Mouse (Mus musculus) embryonic facial prominence, embryonic 10.5 days (tissue): ENCODE results near the gene Zbtb20. TPM values are rescaled to one million over a fixed set of nuclear protein-coding genes. Genes with fewer than 3 reads are reported as not detected.

Source experiments
- DNase-seq: peaks from one replicate; pipeline ENCODE4 v3.0.0-alpha.2; 2017; ENCODE audit warnings: low spot score
- H3K27ac ChIP-seq: fragments of 300-500 bp; sonication (generic); replicated peaks from 2 replicates; pipeline ENCODE4 v1.5.1; 2016; ENCODE audit warnings: mild to moderate bottlenecking
- H3K27me3 ChIP-seq: fragments of 300-500 bp; sonication (generic); replicated peaks from 2 replicates; pipeline ENCODE4 v1.6.1; 2016; ENCODE audit warnings: low read depth, mild to moderate bottlenecking; ENCODE audit not compliant: poor library complexity, severe bottlenecking
- H3K36me3 ChIP-seq: fragments of 300-500 bp; sonication (generic); replicated peaks from 2 replicates; pipeline ENCODE4 v1.6.1; 2016; ENCODE audit warnings: mild to moderate bottlenecking, moderate library complexity
- H3K4me1 ChIP-seq: fragments of 300-500 bp; sonication (generic); 2 replicates; pipeline ENCODE4 v1.6.1; 2016
- H3K4me3 ChIP-seq: fragments of 300-500 bp; sonication (generic); 2 replicates; pipeline ENCODE4 v1.5.1; 2016; ENCODE audit warnings: mild to moderate bottlenecking, moderate library complexity
- H3K9me3 ChIP-seq: fragments of 300-500 bp; sonication (generic); 2 replicates; pipeline ENCODE4 v1.6.1; 2016; ENCODE audit warnings: mild to moderate bottlenecking
- WGBS: fragments of 180-500 bp; shearing (Covaris S2); methylation state at CpG from one replicate; pipeline ENCODE4 v1.1.7; 2016; 5-methylcytosine and 5-hydroxymethylcytosine counted together
- polyA plus RNA-seq: library from polyadenylated mRNA; unstranded; fragments of >200 nt; fragmentation: Nextera tagmentation; extraction: Ambion mirVana; gene quantifications from 2 replicates; pipeline ENCODE4 v1.2.1, GENCODE M21; 2016

The Zbtb20 gene
- polyA plus RNA-seq, 1 experiment from 2014 or later, result 20.1 TPM

GRCm38 (mm10) chr16:43174815-43175214 is 299.1 kb downstream of the Zbtb20 start:
- no peak for DNase-seq
- Histone ChIP-seq H3K4me1 (no peaks in the 10 kb centered on the region), H3K27me3 (no peaks in the 10 kb centered on the region), H3K4me3 (no peak overlapping the region), H3K9me3 (no peaks in the 10 kb centered on the region), H3K27ac (no peak overlapping the region), H3K36me3 (no peaks in the 10 kb centered on the region)
- 90% methylated on average over 2 of the region's 2 CpGs for WGBS

GRCm38 (mm10) chr16:43181038-43181437 is 305.4 kb downstream of the Zbtb20 start:
- no peaks in the 10 kb centered on the region for H3K9me3 ChIP-seq
- WGBS, result 91% methylated on average over 1 of the region's 1 CpGs

GRCm38 (mm10) chr16:43190390-43190789 is 314.7 kb downstream of the Zbtb20 start:
- Histone ChIP-seq H3K27me3 (no peaks in the 10 kb centered on the region), H3K4me1 (no peaks in the 10 kb centered on the region), H3K36me3 (no peaks in the 10 kb centered on the region), H3K9me3 (no peaks in the 10 kb centered on the region), H3K27ac (no peak overlapping the region), H3K4me3 (no peak overlapping the region)
- 96% methylated on average over 1 of the region's 1 CpGs for WGBS
- no peak for DNase-seq

More at GRCm38 (mm10) chr16:43181038-43181437, 305.4 kb downstream of the Zbtb20 start:
- Histone ChIP-seq H3K4me1 (no peaks in the 10 kb centered on the region), H3K36me3 (no peaks in the 10 kb centered on the region), H3K27me3 (no peaks in the 10 kb centered on the region), H3K4me3 (no peak overlapping the region), H3K27ac (no peak overlapping the region)
- no peak for DNase-seq

GRCm38 (mm10) chr16:43191060-43191850 is 315.6 kb downstream of the Zbtb20 start:
- H3K27ac ChIP-seq, result no peak overlapping the region
- 90% methylated on average over 9 of the region's 9 CpGs for WGBS
- no peaks in the 10 kb centered on the region for H3K27me3 ChIP-seq
- no peaks in the 10 kb centered on the region for H3K4me1 ChIP-seq
- no peaks in the 10 kb centered on the region for H3K9me3 ChIP-seq
- H3K36me3 ChIP-seq, result no peaks in the 10 kb centered on the region
- DNase-seq, result no peak
- no peak overlapping the region for H3K4me3 ChIP-seq

GRCm38 (mm10) chr16:43193631-43194239 is 318.1 kb downstream of the Zbtb20 start:
- Histone ChIP-seq H3K36me3 (no peaks in the 10 kb centered on the region), H3K4me3 (no peak overlapping the region), H3K27ac (no peak overlapping the region), H3K27me3 (no peaks in the 10 kb centered on the region), H3K9me3 (no peaks in the 10 kb centered on the region), H3K4me1 (no peaks in the 10 kb centered on the region)
- DNase-seq, result no peak
- WGBS, result 87% methylated on average over 6 of the region's 6 CpGs

- no peaks in the 10 kb centered on the region for H3K9me3 ChIP-seq
- DNase-seq, result no peak
- H3K4me1 ChIP-seq, result peaks cover 18% of the 10 kb centered on the region
- no peaks in the 10 kb centered on the region for H3K36me3 ChIP-seq
- no peak overlapping the region for H3K27ac ChIP-seq
- no peak overlapping the region for H3K4me3 ChIP-seq
- whole genome bisulfite sequencing, result 62% methylated on average over 4 of the region's 4 CpGs
- no peaks in the 10 kb centered on the region for H3K27me3 ChIP-seq
Observed at GRCm38 (mm10) chr16:43217336-43218006, 341.8 kb downstream of the Zbtb20 start.

GRCm38 (mm10) chr16:43219367-43219766 is 343.7 kb downstream of the Zbtb20 start:
- Histone ChIP-seq H3K27ac (no peak overlapping the region), H3K36me3 (no peaks in the 10 kb centered on the region)
- 89% methylated on average over 1 of the region's 1 CpGs for WGBS

GRCm38 (mm10) chr16:43221313-43221712 is 345.6 kb downstream of the Zbtb20 start:
- Histone ChIP-seq H3K36me3 (no peaks in the 10 kb centered on the region), H3K27me3 (no peaks in the 10 kb centered on the region), H3K27ac (no peak overlapping the region), H3K4me1 (peaks cover 21% of the 10 kb centered on the region), H3K4me3 (no peak overlapping the region), H3K9me3 (no peaks in the 10 kb centered on the region)
- WGBS, result 39% methylated on average over 4 of the region's 4 CpGs
- peak; percentile 41 for DNase-seq

More at GRCm38 (mm10) chr16:43219367-43219766, 343.7 kb downstream of the Zbtb20 start:
- Histone ChIP-seq H3K9me3 (no peaks in the 10 kb centered on the region), H3K27me3 (no peaks in the 10 kb centered on the region), H3K4me3 (no peak overlapping the region), H3K4me1 (peaks cover 21% of the 10 kb centered on the region)
- no peak for DNase-seq

- Histone ChIP-seq H3K9me3 (no peaks in the 10 kb centered on the region), H3K4me1 (peaks cover 4% of the 10 kb centered on the region), H3K36me3 (no peaks in the 10 kb centered on the region), H3K27ac (no peak overlapping the region), H3K4me3 (no peak overlapping the region), H3K27me3 (no peaks in the 10 kb centered on the region)
- DNase-seq, result no peak
- 73% methylated on average over 4 of the region's 4 CpGs for WGBS
Observed at GRCm38 (mm10) chr16:43230253-43230652, 354.6 kb downstream of the Zbtb20 start.

- H3K27ac ChIP-seq, result no peak overlapping the region
- H3K36me3 ChIP-seq, result no peaks in the 10 kb centered on the region
- no peak for DNase-seq
- peaks cover 12% of the 10 kb centered on the region for H3K4me1 ChIP-seq
- no peak overlapping the region for H3K4me3 ChIP-seq
- H3K9me3 ChIP-seq, result no peaks in the 10 kb centered on the region
- no peaks in the 10 kb centered on the region for H3K27me3 ChIP-seq
Observed at GRCm38 (mm10) chr16:43234249-43234648, 358.6 kb downstream of the Zbtb20 start.

- Histone ChIP-seq H3K4me1 (peaks cover 12% of the 10 kb centered on the region), H3K9me3 (no peaks in the 10 kb centered on the region), H3K27me3 (no peaks in the 10 kb centered on the region), H3K36me3 (no peaks in the 10 kb centered on the region), H3K4me3 (no peak overlapping the region), H3K27ac (peak overlapping the region; percentile 19; the same call in 1 of the 2 replicates)
- DNase-seq, result no peak
- 67% methylated on average over 7 of the region's 7 CpGs for WGBS
Observed at GRCm38 (mm10) chr16:43235317-43235716, 359.6 kb downstream of the Zbtb20 start.

GRCm38 (mm10) chr16:43235721-43236159 is 360.1 kb downstream of the Zbtb20 start:
- Histone ChIP-seq H3K27ac (peak overlapping the region; percentile 8; the same call in 1 of the 2 replicates), H3K4me1 (peaks cover 12% of the 10 kb centered on the region), H3K36me3 (no peaks in the 10 kb centered on the region), H3K9me3 (no peaks in the 10 kb centered on the region), H3K27me3 (no peaks in the 10 kb centered on the region), H3K4me3 (no peak overlapping the region)
- WGBS, result 60% methylated on average over 8 of the region's 8 CpGs
- no peak for DNase-seq
